Mouse (Mus musculus) cerebellum, adult 9-11 months (tissue): ENCODE data around the gene Gorab.

Experiments used
- DNase-seq: peaks from one replicate; pipeline ENCODE4 v3.0.0; 2022

Gene Gorab

GRCm38 (mm10) chr1:163403498-163404126 lies at the start of gene Gorab:
Gene Gorab, minus strand, starts transcription at chr1:163403669.
- peak; percentile 96 for DNase-seq

DNA sequence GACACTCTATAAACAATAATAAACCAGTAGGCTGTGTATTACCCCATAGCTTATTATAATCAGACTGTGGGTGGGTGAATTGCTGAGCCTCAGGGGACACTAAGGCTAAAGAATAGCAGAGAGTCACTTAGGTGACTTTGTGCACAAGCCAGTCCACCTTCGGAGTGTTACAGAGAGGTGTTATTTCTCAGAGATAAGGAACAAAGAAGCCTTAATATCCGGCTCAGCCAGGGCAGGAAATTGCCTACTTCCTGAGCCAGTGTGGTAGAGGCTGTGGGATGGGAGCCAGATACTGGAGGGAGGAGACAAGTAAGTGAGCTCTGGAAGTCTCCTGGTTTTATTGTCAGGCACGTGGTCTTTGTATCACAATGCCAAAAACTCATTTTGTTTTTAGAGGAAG lies 40.4 kb upstream of the Gorab start:
- no peak for DNase-seq

DNA sequence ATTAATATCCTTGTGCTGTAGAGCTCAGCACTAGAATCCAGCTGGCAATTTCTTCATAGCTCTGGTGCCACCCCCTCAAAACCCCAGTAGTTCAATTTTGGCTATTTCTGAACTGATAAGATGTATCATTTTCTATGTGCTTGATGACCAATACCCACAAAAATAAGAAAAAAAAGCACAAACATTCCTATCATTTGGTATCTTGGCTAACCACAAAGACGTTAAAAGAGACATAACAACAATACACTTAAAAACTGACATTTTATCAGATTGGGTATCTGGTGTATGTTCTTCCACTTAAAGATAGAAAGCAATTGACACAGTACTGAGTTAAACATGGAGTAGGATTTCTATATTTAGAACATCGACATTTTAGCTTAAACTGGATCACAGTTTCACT lies 35.5 kb upstream of the Gorab start:
- DNase-seq, result no peak

DNA sequence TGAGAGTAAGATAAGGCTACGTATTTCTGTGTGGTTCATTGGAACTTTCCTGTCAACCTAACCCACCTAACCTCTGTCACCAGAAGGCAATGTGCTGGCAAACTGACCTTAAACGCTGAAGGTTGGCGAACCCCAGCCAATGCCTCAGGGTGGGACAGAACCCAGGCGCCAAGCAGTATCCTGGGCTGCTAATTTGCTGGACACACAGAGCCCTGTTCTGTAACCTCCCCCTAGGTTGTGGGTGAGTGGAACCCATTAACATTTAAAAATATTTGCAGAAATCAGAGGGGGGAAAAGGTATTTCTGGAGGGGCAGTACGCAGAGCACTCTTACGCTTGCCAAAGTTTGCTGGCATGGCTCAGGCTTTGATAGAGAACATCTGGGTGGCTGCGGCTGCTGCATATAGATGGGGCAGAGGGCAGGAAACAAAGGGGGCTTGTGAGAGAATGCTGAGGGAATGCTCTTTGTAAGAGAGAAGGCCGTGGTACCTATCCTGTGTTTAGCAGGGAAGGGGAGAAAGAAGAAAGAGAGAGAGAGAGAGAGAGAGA lies 20.1 kb upstream of the Gorab start:
- no peak for DNase-seq

GRCm38 (mm10) chr1:163417191-163417590 lies 13.7 kb upstream of the Gorab start:
- no peak for DNase-seq

DNA sequence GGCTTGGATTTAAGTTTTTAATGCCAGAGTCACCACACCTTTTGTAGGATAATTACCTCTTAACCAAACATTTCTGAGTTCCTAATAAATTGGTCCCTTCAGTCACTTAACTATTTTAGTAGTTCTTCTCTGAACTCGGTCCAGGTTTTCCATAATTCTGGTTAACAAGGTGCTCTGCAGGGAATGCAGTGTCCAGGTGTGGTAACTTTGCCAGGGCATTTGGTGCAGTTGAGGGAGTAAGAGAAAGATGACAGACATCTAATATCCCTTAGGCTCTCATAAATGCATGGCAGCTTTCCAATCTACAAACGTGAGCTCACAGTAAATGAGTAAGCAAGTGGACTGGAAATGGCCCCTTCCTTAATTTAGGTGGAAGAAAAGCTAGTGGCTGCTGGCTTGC lies 10.7 kb upstream of the Gorab start:
- no peak for DNase-seq

DNA sequence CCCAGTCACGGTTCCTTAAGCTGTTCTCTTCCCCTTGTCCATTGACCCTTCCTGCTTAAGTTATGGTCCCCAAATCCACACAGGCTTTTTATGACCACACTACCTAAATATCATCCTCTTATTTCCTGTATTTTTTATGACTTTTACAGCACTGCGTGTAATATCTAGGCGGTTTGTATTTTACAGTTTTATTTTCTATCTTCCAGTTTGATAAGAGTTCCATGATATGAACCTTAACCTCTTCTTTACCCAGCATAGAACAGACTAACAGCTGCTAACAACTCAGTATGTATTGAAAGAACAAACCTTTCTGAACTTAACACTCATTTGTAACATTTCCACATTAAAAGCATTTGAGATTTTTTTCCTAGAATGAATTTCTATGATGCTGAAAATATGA lies 2.7 kb upstream of the Gorab start:
- DNase-seq, result no peak

GRCm38 (mm10) chr1:163391321-163391720 lies 12.1 kb downstream of the Gorab start:
- DNase-seq, result no peak

DNA sequence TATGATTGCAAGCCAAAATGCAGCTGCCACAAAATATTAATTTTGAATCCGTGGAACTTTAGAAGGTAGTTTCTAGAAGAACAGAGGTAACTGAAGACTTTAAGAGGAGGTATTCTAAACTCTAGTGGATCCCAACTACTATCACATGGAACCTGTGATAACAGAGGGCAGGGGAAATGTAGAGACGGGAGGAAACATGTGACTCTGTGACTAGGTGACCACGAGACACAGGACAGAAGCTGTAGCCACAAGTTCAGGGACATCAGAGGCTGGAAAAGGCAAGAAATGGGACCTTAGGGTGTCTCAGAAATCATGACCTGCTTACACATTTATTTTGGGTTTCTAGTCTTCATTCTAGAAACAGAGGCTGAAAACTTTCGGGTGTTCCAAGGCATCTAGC lies 13.4 kb downstream of the Gorab start:
- DNase-seq, result no peak

GRCm38 (mm10) chr1:163386196-163386595 lies 17.3 kb downstream of the Gorab start:
- DNase-seq, result no peak

DNA sequence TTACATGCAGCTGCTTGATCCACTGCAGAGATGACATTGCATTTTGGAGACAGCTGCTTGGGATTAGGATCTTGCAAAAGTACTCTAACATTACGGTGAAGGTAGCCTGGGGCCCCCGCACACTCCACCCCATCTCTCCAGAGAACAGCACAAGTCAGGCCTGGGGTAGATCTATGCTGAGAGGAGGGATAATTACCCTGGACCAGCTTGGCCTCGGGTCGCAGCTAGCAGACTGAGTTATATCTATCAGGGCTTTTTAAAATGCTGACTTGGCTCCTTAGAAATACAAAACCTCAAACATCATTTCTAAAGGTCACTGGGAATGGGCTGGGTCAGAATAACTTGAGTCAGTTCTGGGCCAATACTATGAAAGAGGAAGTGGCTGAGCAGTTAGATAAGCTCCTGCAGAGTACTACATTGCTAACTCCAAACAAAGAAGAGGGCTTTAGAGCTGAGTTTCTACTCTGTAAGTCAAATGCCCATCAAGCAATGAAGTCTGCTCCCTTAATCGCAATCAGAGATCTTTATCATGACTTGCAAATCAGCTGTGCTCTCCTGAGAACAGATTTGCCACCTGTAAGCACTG lies 19.9 kb downstream of the Gorab start:
- no peak for DNase-seq

DNA sequence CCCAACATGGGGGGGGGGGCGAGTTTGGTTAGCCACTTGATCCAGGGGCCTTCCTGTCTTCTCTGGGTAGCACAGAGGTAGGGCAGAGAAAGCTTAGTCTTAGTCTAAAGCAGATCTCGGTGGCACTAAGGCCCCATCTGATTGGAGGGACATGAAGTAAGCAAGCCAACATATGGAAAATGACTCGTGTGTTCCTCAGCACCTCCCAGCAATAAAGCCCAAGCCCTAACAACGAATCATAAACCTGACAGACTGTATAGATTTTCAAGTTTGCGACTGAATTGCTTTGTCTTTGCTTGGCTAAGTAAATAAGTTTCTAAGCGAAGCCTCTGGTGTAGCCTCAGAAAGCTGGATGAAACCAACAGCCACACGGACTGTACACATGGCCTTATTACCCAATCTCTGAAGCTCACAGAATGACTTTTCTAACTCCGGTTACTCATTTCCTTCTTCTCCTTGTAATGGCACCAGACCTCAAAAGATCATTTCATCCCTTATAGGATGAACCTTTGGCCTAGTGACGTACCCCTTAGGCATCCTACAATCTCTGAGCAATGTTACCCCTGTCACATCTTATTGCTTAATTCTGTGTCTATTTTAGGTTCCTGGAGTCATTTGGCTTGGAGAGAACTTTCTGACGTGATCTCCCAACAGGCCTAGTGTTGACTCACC lies 21.3 kb downstream of the Gorab start:
- DNase-seq, result no peak

DNA sequence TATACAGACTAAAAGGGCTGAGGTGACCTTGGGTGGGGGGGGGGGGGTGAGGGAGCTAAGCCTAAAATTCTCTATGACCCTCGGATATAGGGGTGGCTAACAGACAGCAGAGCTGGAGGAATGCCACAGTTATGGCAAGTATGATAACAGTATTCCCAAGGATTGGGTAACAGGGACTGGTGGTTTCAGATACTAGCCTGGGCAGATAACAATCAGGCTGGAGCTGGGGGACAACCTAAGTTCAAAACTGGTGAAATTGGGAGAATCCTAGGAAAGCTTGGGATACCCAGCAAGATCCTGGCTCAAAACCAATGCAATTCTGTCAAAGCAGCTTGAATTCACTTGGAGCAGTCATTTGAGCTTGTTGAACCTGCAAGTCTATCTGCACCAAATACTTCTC lies 22.9 kb downstream of the Gorab start:
- DNase-seq, result no peak

- no peak for DNase-seq
Observed at GRCm38 (mm10) chr1:163380072-163380471, 23.4 kb downstream of the Gorab start.

GRCm38 (mm10) chr1:163377924-163378323 lies 25.5 kb downstream of the Gorab start:
- DNase-seq, result no peak

DNA sequence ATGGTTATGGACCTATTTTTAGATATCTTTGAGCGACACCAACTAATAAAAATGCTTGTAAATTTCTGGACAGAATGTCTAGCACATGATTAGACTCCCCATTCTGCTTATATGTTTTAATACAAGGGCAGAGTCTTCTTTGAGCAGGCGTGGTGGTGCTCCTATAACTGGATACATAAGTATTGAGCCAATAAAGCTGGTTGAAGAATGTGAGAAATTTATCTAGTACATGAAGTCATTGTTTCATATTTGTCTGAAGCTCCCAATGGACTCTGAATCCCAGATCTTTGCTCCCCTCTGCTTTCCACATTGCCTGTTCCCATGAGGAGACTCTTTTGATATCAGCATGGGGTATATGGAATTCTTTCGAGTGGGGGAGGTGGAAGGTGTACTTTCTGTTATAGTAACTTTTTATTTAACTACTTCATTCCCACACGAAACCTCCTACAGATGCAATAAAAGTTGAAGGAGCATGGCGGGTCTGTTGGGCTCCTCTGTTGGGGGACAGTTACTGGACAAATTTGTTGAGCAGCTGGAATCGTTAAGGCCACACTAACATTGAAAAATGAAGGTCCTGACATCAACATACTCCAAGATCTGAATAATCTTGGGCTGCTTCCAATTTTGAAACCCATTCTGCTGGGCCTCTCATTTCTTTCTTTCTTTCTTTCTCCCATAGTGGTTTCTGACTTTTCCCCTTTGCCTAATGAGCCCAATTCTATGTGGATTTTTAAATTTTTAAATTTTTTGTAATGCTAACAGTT lies 26.5 kb downstream of the Gorab start:
- DNase-seq, result no peak

DNA sequence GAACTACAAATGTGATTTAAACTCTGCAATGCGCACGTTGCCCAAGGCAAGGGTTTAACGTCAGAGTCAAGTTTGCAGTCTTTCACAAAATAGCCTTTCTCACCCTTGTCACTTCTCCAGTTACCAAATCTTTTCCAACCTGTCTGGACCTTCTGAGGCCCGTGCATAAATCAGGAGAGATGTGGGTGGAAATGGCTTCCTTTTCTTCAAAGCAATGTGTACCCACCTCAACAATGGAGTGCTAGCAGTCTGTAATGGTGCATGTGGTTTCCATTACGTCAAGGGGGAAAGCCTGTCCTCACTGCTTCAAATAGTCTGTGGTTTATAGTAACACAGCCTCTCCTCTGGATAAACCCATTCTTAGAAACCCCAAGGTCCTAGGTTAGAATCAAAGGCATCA lies 29.0 kb downstream of the Gorab start:
- no peak for DNase-seq

DNA sequence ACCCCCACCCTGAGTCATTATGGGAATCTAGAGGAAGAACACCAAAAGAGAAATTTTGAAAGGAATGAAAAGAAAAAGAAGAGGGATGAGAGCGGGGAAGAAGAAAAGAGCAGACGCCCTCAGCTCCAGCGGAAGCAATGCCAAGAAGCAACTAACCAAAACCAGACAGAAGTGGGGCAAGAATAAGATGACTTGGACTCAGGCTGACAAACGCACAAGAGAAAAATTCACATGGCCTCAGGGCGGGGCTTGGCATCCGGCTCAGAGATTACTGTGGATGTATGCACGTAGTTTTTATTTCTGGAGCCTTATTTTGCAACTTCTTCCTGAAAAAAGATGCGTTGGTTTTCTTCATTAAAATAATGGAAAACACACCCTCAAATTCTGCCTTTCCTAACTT lies 41.3 kb downstream of the Gorab start:
- no peak for DNase-seq

DNA sequence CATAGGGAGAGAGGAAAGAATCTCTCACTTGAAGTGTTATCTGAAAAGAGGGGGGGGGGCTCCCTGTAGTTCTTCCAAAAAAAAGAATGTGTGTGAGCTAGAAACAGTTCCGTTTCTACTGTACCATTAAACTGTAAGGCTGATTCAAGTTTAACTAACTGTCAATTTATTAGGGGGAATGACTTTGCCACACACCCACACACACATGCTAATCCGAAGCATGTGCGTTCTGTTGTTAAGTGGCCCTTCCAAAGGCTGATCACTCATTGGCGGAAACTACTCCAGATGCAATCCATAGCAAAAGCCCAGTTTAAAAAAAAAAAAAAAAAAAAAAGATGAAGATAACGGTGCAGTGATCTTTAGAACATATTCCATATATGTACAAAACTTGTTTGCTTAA lies 42.1 kb downstream of the Gorab start:
- DNase-seq, result no peak

GRCm38 (mm10) chr1:163360796-163361195 lies 42.7 kb downstream of the Gorab start:
- no peak for DNase-seq

DNA sequence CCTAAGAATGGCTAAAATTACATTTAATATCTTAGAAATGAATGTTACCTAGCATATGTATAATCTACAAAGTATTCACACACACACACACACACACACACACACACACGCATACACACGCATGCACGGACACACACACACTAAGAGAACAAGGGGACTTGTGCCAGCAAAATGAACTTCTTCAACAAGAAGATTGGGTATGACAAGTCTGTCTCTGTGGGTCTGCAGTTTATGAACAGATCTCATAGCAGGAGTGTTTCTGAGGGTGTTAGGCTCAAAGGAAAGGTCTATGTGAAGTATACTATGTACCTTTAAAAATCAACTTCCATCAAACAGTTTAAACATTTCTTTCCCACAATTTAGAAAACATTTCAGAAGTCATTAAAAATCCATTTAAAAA lies 43.9 kb downstream of the Gorab start:
- DNase-seq, result no peak

GRCm38 (mm10) chr1:163358165-163358564 lies 45.3 kb downstream of the Gorab start:
- no peak for DNase-seq

DNA sequence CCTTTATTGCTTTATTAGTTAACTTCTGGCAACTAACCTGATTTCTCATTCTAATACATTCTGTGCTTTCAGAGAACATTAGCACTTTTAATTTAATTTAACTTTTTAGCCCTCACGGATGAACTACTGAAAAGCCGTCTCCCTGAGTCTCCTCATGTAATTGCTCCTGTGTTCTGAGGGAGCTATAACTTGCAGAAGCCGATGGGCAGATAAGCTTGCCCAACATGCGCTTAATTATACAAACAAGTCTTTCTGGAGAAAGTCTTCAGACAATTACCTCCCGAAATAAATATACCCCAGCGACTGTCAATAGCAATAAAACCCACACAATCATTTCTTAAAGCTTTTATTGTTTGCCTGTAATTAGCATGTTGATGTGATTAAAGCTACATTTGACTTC lies 45.7 kb downstream of the Gorab start:
- DNase-seq, result no peak

DNA sequence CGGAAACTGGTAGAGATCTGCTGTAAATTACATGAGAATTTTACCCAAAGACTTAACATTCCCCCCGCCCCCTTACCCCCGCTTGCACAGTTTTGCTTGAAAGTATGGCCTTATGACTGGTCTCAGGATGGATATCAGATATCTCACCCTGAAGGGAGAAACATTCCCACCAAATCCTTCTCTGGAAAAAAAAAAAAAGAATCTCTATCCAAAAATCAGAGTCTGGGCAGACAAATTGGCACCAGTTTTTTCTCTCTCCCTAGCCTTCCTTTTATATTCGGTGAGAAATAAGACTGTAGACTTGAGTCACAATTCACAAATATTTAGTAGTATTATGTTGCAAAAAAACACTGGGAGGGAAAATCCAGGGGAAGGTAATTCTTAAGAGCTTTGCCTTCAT lies 47.3 kb downstream of the Gorab start:
- no peak for DNase-seq
